Mouse (Mus musculus): ENCODE results near the gene Doxl2.
"Not testable (repeated sequence)": the region's sequence is repeated elsewhere in the genome, so short reads cannot be mapped to it uniquely, and the experiment has no call there.

The Doxl2 gene

DNA sequence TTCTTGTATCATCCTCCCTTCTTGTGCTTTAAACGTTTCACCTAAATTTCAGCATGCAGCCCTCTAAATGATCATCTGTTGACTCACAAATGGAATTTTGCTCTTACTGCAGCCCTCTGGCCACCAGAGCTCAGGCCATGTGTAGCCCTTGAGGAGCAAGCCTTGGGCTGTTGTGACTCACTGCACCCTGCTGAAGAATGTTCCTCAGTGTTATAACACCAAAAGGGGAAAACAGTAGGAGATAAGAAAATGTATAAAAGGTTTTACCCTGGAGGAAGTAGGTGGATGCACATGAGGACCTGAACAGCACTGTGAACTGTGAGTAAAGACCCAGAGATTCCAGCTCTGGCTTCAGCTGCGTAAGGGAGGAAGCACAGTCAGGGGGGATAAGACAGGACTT is at the start of gene Doxl2:
TSS of gene Doxl2 (plus strand) at position 301 of the 400 bp plus-strand sequence.
- DNase-seq (ENCODE audit: low spot score) = no peak

DNA sequence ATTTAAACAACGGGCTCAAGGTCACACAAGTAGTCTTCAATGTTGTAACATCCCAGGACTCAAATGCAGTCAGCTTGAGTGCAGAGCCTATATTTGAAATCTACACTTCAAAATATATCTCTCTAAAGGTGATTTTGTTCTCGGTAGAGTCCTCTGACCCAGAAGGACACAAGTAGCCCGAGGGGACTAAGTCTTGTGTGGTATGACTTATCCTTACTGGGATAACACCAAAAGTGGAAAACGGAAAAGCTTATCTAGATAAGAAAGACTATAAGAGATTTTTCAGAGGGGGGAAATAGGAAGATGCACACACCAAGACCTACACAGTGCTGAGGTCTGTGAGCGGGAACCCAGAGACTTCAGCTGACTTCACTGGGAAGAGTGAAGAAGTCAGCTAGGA is 45.2 kb upstream of the Doxl2 start, which contains the start of gene 1600015I10Rik:
TSS of gene 1600015I10Rik (plus strand) at position 301 of the 400 bp plus-strand sequence.
- DNase-seq (ENCODE audit: low spot score) = no peak

DNA sequence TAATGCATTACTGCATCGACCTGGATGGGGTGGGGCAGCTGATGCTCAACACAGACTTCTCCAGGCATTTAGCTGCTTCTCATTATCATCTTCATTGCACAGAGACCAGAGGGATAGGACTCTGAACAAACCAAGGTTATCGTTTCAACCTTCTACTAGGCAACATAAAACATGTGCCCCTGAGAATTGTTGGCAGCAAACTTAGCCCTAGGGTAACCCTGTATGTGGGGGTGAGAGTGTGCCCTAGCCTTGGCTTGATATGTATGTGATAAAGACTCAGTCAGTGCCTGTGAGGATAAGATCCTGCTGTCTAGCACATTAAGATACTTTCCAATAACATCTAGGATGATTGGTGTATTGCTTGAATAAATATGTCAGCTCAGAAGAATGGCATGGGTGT is 25.2 kb upstream of the Doxl2 start:
- DNase-seq (ENCODE audit: low spot score) = no peak

DNA sequence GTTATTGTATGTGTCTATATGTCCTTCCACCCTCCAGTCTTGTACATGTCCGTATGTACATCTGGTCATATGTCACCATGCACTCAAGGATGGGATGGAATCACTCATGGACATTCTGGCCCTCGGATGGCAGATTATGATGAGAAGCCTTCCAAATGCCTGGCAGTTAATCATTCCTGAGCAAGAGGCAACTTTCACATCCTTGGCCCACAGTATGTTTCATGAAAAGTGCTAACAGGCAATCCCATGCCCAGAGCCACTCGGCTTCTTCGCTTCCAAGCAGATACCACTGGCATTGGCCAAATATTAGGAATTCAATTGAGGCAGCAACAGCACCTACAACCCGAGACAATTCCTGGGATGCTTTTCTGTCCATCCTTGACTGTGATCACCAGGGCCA is 24.1 kb upstream of the Doxl2 start:
- no peak for DNase-seq (ENCODE audit: low spot score)

DNA sequence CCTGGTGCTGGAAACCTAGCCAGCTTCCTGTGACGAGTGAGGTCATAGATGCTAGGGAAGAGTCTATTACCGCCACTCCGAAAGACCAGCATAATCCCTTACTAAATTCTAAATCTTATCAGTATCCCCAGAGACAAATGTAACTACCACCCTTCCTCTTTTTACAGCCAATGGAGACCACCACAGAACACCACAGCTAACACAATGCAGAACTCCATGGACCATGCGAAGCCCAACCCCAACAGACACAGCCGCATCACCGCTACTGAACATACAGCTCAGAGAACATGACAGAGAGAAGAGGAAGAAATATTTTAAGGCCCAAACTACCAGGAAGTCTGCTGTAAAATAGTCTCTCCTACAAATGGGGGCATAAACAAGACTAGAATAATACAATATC is 23.1 kb upstream of the Doxl2 start:
- no peak for DNase-seq (ENCODE audit: low spot score)

DNA sequence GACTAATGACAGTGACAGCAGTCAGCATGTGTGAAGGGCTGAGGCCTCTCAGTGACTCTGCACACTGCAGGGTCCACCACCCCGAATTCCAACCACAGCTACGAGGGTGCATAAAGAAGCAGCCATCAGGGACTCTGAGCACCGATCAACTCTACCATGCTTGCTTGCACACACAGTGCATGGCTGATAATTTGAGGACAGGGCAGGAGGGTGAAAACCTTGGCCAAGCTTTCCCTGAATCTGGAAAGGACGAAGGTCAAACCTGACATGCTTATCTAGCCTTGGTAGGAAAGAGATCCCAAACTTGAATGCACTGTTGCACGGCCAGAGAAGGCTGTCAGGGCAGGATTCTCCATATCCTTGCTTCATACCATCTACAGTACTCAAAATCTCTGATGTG is 21.5 kb upstream of the Doxl2 start:
- DNase-seq (ENCODE audit: low spot score) = no peak

DNA sequence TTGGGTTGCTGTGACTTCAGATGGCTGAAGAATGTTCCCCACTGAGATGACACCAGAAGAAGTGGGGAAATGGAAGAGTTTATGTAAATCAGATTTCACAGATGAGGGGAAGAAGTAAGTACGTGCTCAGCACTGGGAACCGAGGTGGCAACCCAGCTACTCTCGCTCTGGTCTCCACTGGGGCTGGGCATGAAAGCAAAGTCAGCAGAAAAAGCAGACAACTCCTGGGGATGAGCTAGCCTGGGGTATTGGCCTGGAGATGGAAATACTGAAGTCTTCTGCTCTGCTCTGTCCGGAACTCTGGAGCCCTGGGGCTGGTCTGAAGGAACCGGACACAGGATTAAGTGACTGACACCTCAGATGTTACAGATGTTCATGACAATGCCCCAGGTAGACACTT is 20.6 kb upstream of the Doxl2 start:
- no peak for DNase-seq (ENCODE audit: low spot score)

DNA sequence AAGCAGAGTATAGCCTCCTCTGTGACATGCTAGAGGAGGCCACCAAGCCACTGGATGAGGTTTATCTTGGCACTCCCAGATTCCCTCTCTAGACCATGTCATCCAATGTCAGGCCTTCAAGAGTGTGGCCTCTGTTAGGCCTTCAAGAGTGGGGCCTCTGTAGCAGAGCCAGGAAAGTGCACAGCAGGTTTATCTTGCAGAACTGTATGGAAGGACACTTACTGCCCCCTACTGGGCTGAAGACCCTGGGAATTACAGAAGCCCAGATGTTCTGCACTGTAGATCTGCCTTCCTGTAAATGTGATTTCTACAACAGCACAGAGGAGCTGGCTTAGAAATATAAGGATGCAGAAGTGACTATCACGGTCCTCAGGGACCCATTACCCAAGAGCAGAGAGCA is 19.8 kb upstream of the Doxl2 start:
- peak; percentile 10 for DNase-seq (ENCODE audit: low spot score)

DNA sequence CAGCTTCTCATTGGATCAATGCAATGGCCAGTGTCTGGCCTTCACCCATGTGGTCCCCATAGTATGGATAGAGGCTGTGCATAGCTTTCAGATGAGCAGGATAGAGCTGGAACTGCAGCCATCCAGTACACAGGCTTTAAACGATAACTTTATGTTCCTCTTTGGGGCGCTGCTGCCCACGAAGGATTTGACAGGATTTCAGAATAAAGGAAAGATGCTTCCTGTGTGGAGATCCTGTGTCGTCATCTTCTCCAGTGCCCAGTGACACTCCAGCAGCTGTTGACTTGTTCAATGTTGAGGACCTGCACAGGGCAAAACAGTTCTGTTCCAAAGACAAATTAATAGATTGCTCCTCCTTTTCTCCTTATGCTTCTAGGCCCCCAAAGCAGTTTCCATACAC is 18.0 kb upstream of the Doxl2 start:
- DNase-seq (ENCODE audit: low spot score) = no peak

DNA sequence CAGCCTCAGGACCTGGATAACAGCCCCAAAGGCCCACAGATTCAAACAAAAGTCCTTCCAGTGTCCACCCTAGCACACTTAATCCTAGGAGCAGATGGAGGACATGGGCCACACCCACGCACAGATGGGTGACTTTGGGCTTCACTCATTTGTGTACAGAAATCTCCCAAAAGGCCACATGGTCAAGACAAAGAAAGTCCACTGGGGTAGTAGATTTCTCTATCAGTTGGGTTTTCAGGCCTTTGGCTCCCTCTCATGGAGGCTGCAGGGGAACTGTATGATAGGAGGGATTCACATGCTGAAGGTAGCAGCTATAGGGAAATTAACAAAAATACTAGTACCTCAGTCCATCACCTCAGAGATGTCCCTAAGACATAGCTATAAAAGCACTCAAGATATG is 16.7 kb upstream of the Doxl2 start:
- no peak for DNase-seq (ENCODE audit: low spot score)

DNA sequence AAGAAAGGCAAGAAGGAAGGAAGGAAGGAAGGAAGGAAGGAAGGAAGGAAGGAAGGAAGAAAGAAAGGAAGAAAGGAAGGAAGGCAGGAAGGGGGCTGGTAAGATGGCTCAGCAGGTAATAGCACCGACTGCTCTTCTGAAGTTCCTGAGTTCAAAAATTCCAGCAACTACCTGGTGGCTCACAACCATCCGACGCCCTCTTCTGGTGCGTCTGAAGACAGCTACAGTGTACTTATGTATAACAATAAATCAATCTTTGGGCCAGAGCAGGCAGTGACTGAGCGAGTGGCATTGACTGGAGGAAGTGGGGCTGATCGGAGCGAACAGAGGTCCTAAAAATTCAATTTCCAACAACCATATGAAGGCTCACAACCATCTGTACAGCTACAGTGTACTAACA is 15.6 kb upstream of the Doxl2 start:
- not testable (repeated sequence) for DNase-seq (ENCODE audit: low spot score)

DNA sequence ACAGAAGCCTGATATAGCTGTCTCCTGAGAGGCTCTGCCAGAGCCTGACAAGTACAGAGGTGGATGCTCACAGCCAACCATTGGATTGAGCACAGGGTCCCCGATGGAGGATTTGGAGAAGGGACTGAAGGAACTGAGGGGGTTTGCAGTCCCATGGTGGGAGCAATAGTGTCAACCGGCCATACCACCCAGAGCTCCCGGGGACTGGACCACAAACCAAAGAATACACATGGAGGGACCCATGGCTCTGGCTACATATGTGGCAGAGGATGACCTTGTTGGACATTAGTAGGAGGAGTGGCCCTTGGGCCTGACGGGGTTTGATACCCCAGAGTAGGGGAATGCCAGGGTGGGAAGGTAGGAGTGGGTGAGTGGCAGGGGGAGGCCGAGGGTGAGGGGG is 8.1 kb upstream of the Doxl2 start:
- not testable (repeated sequence) for DNase-seq (ENCODE audit: low spot score)

DNA sequence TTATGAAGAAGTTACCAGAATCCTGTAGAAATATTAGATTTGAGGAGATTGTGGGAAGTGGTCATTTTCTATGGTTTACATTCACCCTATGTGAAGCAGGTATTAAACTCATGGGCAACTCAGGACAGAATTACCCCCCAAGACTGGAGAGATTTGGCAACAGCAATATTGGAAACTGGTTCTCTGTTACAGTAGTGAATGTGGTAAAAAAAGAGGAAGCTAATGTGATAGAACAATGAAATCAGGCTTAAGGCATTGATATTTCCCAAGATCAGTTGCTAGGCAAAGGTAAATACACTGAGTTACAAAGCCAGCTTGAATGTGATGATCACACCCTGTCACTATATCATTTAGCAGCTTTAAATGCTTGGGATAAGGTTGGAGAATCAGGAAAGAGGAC is 6.9 kb upstream of the Doxl2 start:
- no peak for DNase-seq (ENCODE audit: low spot score)

DNA sequence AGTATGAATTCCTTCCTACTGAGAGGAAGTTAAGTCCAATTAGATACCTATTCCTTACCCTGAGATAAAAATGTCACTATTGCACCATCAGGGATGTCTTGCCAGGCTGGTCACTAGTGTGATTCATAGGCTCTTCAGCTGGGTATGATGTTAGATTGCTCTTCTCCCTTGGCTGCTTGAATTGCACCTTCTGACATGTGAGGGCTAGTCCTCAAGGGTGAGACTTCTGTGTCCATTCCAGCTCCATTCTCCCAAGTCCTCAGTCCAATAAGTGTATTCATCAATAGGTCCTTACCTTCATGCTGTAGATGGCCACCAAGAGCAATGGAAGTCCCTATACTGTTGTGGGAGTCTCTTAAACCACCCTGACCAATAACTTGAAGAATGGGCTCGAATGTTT is 4.9 kb downstream of the Doxl2 start:
- no peak for DNase-seq (ENCODE audit: low spot score)

DNA sequence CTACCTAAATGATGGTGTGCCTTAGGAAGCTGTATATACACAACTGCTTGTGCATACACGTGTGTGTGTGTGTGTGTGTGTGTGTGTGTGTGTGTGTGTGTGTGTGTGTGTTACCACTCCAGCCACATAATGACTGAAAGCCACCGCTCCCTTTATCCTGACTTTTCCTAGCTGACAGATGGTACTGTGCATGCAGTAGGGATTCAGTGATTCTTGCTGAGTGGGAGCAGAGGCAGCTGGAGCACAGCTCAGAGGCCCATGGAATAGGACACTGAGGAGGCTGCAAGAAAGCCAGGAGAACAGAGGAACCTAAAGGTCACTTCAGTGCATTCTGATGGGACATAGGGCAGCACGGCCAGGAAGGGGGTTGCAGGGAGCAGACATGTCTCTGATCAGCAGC is 7.5 kb downstream of the Doxl2 start:
- DNase-seq (ENCODE audit: low spot score) = peak; percentile 1

DNA sequence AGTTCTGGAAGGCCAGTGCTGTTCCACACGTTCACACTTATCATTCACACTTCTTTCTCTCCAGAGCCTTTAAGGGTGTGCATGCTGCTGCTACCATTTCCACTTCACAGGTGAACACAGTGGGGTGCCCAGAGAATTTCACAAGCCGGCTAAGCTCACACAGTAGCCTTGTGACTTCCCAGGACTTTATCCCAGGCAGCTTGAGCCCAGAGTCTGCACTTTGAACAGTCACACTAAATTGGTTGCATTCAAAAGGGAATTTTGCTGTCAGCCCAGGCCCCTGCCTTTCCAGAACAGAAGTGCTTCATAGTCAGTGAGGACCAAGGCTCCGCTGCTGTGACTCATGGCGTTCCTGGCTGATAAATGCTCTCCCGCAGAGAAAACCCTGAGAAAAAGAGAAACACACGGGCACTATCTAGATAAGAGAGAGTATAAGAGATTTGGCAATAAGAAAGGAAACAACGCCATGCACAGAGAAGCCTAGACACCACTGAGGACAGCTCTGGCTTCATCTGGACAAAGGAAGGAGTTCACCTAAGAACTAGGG is 11.8 kb downstream of the Doxl2 start, which contains the start of gene Svs1:
TSS of gene Svs1 (plus strand) at position 418 of the 547 bp plus-strand sequence.
- no peak for DNase-seq (ENCODE audit: low spot score)

DNA sequence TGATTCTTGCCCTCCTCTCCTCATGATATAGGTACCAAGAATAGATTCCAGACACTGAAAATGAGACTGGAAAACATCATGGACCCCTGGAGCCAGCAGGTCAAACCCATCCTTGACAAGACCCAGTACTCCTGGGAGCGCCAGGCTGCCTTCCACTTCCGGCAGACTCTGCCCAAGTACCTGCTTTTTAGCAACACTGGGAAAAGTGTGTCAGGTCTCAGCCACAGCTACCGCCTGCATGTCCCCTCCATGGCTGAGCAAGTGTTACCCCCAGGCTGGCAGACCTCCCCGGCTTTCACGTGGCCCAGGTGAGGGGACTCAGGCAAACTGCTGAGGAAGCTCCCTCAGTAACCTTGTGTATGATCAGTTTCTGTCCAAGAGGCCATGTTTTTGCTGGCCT is 15.2 kb downstream of the Doxl2 start:
- DNase-seq (ENCODE audit: low spot score) = no peak

DNA sequence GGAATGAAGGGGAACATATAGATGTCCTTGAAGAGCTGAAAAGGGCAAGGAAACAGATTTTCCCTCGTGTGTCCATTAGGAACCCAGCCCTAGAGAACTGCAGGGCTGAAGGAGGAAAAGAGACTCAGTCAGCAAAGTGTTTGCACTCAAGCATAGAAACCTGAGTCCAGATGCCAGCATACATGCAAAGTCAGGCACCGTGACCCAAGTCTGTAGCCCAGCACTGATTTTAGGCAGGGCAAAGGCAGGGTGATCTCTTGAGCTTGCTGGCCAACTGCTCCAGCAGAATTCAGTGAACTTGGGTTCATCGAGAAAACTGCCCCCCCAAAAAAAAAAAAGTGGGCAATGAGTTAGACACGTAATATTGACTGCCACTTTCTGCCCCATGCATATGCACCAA is 17.2 kb downstream of the Doxl2 start:
- no peak for DNase-seq (ENCODE audit: low spot score)

DNA sequence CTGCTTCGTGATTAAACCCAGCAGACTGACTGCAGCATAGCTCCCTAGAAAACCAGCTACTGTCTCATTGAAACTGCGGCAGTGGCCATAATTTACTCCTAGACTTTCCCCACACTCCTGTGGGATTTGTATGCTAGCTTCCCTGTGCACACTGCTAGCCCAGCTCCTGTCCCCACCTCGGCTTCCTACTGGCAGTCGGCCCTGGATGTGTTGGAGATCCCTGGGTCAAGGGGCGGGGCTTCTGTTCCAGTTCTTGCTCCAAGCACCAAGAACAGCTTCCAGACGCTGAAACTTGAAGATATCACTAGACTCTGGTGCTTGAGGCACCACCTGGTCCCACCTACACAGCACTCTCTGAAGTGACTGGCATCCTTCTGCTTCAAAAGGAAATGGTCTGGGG is 23.4 kb downstream of the Doxl2 start:
- no peak for DNase-seq (ENCODE audit: low spot score)

DNA sequence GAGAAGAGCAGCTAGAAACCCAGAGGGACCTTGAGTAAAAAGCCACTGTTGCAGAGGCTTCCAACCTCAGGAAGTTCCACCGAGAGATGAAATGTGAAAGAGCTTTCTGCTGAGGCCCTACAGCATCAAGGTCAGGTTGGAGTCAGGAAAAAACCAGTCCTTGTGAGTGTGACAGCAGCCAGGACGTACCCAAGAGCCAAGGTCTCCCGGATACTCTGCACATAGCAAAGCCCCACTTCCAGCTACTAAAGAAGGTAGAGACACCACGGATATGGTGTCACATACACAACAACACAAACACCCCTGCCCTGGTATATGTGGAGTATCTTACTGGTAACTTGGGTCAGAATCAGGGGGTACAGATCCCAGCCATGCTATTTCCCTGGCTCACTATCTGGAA is 24.0 kb downstream of the Doxl2 start:
- DNase-seq (ENCODE audit: low spot score) = no peak

DNA sequence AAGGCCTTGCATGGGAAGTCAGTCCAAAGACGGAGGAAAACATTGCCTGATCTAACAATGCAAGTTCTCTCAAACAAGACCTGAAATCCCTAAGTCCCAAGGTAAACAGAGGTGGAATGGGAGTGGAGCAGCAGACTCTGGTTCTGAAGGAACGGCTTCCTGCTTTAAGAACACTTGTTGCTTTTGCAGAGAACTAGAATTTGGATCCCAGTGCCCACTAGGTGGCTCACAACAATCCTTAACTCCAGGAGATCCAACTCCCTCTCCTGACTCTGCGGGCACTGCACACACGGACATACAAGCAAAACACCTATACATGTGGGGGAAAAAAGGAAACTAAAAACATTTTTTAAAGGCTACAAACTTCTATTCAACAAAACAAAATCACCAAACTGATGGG is 28.6 kb downstream of the Doxl2 start:
- no peak for DNase-seq (ENCODE audit: low spot score)

DNA sequence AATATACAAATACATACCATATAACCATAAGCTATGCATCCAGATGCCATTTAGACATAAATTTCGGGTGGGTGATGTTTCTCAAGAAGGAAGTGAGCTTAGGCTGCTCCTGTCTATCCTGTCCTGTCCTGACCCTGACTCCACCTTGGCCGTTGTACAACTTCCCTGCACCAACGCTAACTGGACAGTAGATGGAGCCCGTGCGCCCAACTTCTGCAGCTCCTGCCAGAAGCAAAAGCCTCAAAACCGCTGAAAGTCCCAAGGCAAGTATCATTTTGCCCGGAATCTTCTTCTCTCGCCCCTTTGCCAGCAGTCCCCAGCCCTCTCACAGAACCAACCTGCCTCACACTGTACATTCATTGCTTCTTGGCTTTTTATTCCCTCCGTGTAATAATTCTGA is 33.2 kb downstream of the Doxl2 start:
- peak; percentile 35 for DNase-seq (ENCODE audit: low spot score)

DNA sequence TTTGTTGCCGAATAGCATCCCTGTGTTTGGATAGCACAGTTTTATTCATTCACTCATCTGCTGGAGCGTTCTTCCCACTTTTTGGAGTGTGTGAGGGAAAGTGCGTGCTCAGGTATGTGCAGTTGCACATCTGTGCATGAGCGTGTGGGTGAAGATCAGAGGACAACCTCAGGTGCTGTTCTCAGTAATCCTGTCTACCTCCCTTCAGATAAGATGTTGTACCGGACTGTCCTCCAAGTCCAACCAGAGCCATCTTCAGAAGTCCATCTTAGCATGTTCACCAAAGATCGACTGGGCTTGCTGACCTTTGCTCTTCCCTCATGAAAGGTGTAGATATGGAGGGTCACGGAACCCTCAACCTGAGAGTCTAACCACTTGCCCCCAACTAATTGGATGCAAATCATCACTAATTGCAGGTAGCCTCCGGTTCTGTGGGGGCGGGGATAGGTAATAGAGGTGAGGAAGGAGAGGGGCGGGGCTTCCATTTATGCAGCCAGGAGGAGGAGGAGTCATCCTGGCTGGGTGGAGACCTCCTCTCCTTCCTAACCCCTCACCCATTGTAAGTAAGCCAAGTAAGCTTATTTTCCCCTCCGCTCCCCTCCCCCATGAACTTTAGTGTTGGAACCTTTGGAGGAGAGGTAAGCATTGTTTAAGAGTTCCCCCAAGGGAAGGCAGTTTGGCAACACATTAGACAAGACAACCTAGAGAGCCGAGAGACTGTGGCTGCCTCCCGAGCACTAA is 33.8 kb downstream of the Doxl2 start:
- no peak for DNase-seq (ENCODE audit: low spot score)

DNA sequence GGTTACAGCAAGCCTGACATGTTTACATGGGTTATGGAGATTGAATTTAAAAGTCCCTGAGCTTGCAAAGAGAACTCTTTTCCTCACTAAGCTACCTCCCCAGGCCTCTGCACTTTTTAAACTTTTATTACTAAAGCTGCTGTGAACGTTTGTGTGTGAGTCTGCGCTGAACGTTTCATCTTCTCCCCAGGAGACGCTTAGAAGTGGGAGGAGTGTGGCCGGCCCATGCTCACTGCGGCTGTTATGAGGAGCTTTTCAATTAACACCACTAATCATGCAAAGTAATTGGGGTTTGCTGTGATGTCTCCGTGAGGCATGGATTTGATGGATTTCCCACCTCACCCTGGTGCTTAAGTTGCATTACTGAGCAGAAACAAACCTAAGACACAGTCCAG is 34.4 kb downstream of the Doxl2 start:
- DNase-seq (ENCODE audit: low spot score) = no peak
